Mouse (Mus musculus) kidney, postnatal 0 days (tissue): ENCODE results near the gene Thada. TPM values are rescaled to one million over a fixed set of nuclear protein-coding genes. Genes with fewer than 3 reads are reported as not detected.

Experiments
- ATAC-seq: fragments of 200-750 bp; cut with Nextera tagmentation; replicated peaks from 2 replicates; pipeline ENCODE4 v1.8.0; 2017; ENCODE audit warnings: low read depth, moderate number of reproducible peaks, moderate TSS enrichment, moderate library complexity; ENCODE audit not compliant: low FRiP score
- DNase-seq: peaks from one replicate; pipeline ENCODE4 v3.0.0-alpha.2; 2016; ENCODE audit warnings: low spot score
- H3K27ac ChIP-seq: fragments of 300-500 bp; sonication (generic); 2 replicates; pipeline ENCODE4 v1.5.1; 2014; ENCODE audit warnings: mild to moderate bottlenecking
- H3K27me3 ChIP-seq: fragments of 300-500 bp; sonication (generic); 2 replicates; pipeline ENCODE4 v1.6.1; 2014; ENCODE audit warnings: low read length, mixed read lengths; ENCODE audit not compliant: insufficient read depth
- H3K36me3 ChIP-seq: fragments of 300-500 bp; sonication (generic); 2 replicates; pipeline ENCODE4 v1.6.1; 2014; ENCODE audit warnings: low read length, mixed read lengths; ENCODE audit not compliant: insufficient read depth
- H3K4me1 ChIP-seq: fragments of 300-500 bp; sonication (generic); replicated peaks from 2 replicates; pipeline ENCODE4 v1.6.1; 2014; ENCODE audit warnings: antibody characterized with exemption, low read length, mixed read lengths; ENCODE audit not compliant: insufficient read depth
- H3K4me2 ChIP-seq: fragments of 300-500 bp; sonication (generic); 2 replicates; pipeline ENCODE4 v1.6.1; 2014; ENCODE audit warnings: mild to moderate bottlenecking, low read length, moderate library complexity, mixed read lengths
- H3K4me3 ChIP-seq: fragments of 300-500 bp; sonication (generic); replicated peaks from 2 replicates; pipeline ENCODE4 v1.5.1; 2014; ENCODE audit warnings: low read depth, low read length
- H3K9ac ChIP-seq: fragments of 300-500 bp; sonication (generic); 2 replicates; pipeline ENCODE4 v1.6.1; 2014; ENCODE audit warnings: low read depth, low read length
- H3K9me3 ChIP-seq: fragments of 300-500 bp; sonication (generic); replicated peaks from 2 replicates; pipeline ENCODE4 v1.6.1; 2016; ENCODE audit warnings: low read length, inconsistent platforms, mixed read lengths
- CTCF ChIP-seq: IDR thresholded peaks from 2 replicates; pipeline ENCODE4 v1.5.1; 2016; ENCODE audit warnings: antibody characterized with exemption, low read depth, mild to moderate bottlenecking, moderate library complexity
- WGBS: fragments of 180-500 bp; shearing (Covaris S2); extraction: QIAGEN DNeasy Blood & Tissue Kit; methylation state at CpG from one replicate; pipeline ENCODE4 v1.1.7; 2014; 5-methylcytosine and 5-hydroxymethylcytosine counted together
- polyA plus RNA-seq: library from polyadenylated mRNA; unstranded; fragments of >200 nt; fragmentation: Nextera tagmentation; extraction: Ambion mirVana; gene quantifications from 2 replicates; pipeline ENCODE4 v1.2.1, GENCODE M21; 2015

The Thada gene
- polyA plus RNA-seq, 1 experiment from 2014 or later = 3.4 TPM

DNA sequence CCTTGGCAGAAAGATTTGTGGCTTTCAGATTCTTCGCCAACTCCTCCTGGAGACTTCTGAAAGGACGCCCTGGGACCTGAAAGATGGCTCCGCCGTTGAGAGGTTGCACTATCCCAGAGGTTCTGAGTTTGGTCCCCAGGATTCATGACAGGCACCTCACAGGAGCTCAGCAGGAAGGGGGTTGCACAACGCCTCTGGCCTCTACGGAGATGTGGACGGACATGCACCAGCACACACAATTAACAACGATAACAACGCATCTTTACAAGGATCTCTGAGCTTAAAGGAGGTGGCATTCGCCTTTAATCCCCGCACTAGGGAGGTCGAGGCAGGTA lies 307.6 kb downstream of the Thada start:
- ATAC-seq (no peak), DNase-seq (no peak)
- H3K9me3 ChIP-seq = no peaks in the 10 kb centered on the region
- no peak overlapping the region for H3K9ac ChIP-seq
- H3K36me3 ChIP-seq = no peaks in the 10 kb centered on the region
- peaks cover 28% of the 10 kb centered on the region for H3K4me1 ChIP-seq
- WGBS = 64% methylated on average over 12 of the region's 12 CpGs
- no peak for TF ChIP-seq CTCF
- no peaks in the 10 kb centered on the region for H3K27me3 ChIP-seq
- no peak overlapping the region for H3K4me2 ChIP-seq
- H3K4me3 ChIP-seq = no peak overlapping the region
- peak overlapping the region; percentile 88 for H3K27ac ChIP-seq

DNA sequence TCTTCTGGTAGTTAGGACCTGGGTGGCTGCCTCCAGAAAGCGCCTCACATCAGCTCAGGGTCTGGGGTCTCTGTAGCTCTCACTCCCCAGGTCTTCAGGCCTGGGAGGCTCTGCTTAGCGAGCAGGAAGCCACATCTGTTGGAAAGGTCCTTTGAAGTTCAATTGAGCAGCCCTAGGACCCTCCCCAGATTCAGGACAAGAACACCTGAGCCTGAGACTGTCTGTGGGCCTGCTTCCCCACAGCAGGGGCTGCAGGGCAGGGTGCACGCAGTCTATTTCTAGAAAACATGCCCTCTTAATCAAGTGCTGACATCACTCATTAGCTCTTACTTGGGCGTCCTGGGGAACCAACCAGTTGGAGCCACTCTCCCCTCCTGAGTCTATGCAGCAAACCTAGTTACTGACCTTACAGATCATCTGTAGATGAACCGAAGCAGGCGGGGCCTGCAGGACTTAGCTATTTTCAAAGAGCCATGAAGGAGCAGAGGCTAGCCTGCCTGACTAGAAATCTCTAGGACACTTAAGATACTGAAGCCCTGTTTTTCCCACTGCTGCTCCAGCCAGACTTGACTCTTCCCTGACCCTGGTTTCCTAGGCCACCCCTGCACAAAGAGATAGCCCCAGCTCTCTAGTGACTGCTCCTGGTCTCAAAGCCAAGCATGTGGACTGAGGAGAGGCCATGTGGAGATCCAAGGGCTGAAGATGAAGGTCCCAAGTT lies 308.1 kb downstream of the Thada start:
- ATAC-seq (no peak), DNase-seq (no peak)
- H3K27me3 ChIP-seq = no peaks in the 10 kb centered on the region
- 63% methylated on average over 6 of the region's 6 CpGs for WGBS
- no peaks in the 10 kb centered on the region for H3K9me3 ChIP-seq
- H3K4me1 ChIP-seq = peaks cover 31% of the 10 kb centered on the region
- no peak overlapping the region for H3K4me3 ChIP-seq
- H3K27ac ChIP-seq = peak overlapping the region; percentile 88
- H3K9ac ChIP-seq = 0 out of 2 replicates have a peak overlapping the region, but pooled peaks have one; percentile 10
- H3K4me2 ChIP-seq = no peak overlapping the region
- H3K36me3 ChIP-seq = no peaks in the 10 kb centered on the region
- TF ChIP-seq CTCF = no peak

DNA sequence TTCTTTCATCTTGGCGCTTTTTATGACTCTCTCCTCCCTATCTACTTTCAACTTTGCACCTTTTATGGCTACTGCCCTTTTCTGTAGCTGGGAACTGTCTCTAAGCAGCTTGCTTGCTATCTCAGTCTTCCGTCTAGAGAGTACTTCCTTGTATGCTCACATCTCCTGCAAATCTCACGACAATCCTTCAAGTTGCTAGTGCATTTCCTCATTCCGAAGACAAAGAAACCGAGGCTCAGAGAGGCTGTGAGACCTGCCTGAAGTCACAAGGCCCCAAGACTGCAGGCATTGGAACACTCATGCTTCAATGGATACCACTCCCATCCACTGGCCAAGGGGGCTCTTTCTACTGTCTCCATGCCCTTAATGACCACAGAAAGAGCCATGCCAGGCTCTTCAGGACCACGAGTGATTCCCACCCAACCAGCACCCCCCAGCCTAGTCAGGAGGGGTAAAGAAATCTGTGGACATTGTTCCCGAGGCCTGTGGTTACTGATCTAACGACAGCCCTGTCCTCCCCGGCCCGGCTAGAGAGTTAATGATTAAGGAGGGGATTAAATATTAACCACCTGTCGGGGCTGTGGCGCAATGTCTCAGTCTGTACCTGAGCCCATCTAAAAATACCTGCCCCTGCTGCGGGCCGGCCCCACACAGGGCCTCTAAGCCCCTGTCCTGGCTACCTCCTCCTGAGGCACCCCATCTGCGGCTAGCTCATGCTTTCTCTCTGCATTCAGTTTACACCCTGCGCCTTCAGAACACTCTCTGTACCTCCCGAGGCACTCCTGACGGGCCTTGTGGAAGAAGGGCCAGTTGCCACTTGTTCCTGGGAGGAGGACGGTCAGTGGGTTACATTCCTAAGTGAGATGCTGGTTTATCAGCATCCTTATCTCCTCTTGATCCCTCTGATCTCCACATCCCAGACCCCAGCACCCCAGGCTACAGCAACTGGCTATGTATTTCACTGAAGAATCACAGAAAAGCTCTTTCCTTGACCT lies 309.0 kb downstream of the Thada start:
- Histone ChIP-seq H3K4me3 (no peak overlapping the region), H3K4me1 (peaks cover 39% of the 10 kb centered on the region), H3K9me3 (no peaks in the 10 kb centered on the region), H3K36me3 (no peaks in the 10 kb centered on the region), H3K4me2 (no peak overlapping the region), H3K9ac (0 out of 2 replicates have a peak overlapping the region, but pooled peaks have one; percentile 10), H3K27me3 (no peaks in the 10 kb centered on the region), H3K27ac (peak overlapping the region; percentile 88)
- ATAC-seq (peak; percentile 86), DNase-seq (peak; percentile 50)
- WGBS = 38% methylated on average over 19 of the region's 19 CpGs
- TF ChIP-seq CTCF = no peak

DNA sequence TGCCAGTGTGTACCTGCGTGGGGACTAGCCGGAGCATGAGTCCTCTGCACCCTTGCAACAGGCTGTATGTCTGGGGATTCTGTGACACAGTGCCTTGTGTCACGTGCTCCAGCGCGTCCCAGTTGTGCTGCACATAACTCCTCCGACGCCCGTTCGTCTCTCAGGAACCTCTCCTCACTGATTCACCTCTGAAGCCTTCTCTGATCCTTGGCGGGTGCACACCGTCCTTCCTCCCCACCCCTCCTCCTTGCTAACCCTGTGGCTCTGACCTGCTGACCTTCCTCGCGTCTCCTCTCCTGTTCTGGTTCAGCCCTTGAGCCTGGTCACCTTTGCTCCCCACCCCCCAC lies 309.8 kb downstream of the Thada start:
- H3K4me3 ChIP-seq = no peak overlapping the region
- ATAC-seq = no peak

DNA sequence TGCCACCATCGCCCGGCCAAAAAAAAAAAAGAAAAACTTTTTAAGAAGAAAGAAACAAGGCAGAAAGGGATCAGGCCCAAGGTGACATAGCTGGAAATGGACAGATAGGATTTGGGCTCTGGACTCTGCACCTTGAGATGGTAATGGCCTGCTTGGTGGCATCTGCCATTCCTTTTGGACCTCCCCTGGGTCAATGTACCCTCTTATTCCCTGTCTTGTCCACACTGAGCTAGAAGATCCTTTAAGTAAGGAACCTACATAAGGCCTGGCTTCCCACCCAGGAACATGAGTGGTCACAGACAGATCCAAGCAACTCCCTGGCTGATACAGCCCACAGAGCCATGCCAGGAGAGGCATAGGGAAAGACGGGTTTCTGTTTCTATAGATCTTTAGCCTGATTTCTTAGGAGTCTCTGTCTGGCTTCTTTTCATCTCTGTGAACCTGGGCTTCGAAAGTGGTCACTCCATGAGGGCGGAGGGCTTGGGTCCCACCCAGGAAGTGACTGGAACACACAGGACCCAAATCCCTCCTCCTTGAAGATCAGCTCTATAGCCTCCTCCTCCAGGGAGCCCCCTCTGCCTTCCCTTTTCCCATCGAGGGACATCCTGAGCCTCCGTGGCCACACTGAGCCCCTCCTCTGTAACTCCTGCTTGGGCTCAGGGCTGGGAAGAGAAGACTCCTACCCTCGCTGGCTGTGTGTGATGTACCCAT lies 310.3 kb downstream of the Thada start:
- H3K9me3 ChIP-seq = no peaks in the 10 kb centered on the region
- no peak for TF ChIP-seq CTCF
- H3K4me1 ChIP-seq = peaks cover 36% of the 10 kb centered on the region
- H3K27ac ChIP-seq = peak overlapping the region; percentile 88
- no peak overlapping the region for H3K4me3 ChIP-seq
- no peak overlapping the region for H3K9ac ChIP-seq
- no peak overlapping the region for H3K4me2 ChIP-seq
- H3K27me3 ChIP-seq = no peaks in the 10 kb centered on the region
- DNase-seq (no peak), ATAC-seq (no peak)
- no peaks in the 10 kb centered on the region for H3K36me3 ChIP-seq
- WGBS = 68% methylated on average over 8 of the region's 8 CpGs

More for the DNA sequence above, 309.8 kb downstream of the Thada start:
- Histone ChIP-seq H3K27ac (peak overlapping the region; percentile 88), H3K9ac (no peak overlapping the region), H3K9me3 (no peaks in the 10 kb centered on the region), H3K36me3 (no peaks in the 10 kb centered on the region), H3K27me3 (no peaks in the 10 kb centered on the region), H3K4me2 (no peak overlapping the region), H3K4me1 (peaks cover 37% of the 10 kb centered on the region)
- WGBS = 18% methylated on average over 13 of the region's 13 CpGs
- no peak for TF ChIP-seq CTCF
- no peak for DNase-seq

DNA sequence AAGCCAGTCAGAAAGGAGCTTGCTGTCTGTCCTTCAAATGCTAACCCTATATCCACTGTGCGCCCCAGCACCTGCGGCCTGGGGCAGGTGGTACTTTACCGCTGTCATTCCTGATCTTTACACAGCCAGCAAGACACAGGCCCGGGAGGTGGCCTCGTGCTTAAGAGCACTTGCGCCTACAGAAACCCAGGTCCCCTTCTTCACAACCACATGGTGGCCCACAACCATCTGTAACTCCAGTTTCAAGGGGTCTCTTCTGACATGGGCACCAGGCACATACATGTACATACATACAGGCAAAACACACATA lies 311.0 kb downstream of the Thada start:
- Histone ChIP-seq H3K9ac (no peak overlapping the region), H3K4me1 (peaks cover 36% of the 10 kb centered on the region), H3K4me3 (no peak overlapping the region), H3K9me3 (no peaks in the 10 kb centered on the region), H3K27ac (no peak overlapping the region), H3K36me3 (no peaks in the 10 kb centered on the region), H3K27me3 (no peaks in the 10 kb centered on the region), H3K4me2 (no peak overlapping the region)
- TF ChIP-seq CTCF = no peak
- DNase-seq (no peak), ATAC-seq (no peak)
- WGBS = 89% methylated on average over 6 of the region's 6 CpGs
